ENCODE assay signal across 8 mouse cellular contexts in genomic region chr2:118862340-118862675, GRCm38 (mm10). TPM values are rescaled to one million over a fixed set of nuclear protein-coding genes. Genes with fewer than 3 reads are reported as not detected.
DNase-seq lines count a peak whose midpoint lies in the region; ATAC-seq and TF ChIP-seq lines count a peak whose summit lies in the region.

No protein-coding gene starts in this region.

- no peaks in the 10 kb centered on the region for H3K9me3 ChIP-seq in embryonic facial prominence, embryonic 15.5 days (replicated peaks)
- no peaks in the 10 kb centered on the region for H3K9me3 ChIP-seq in intestine, postnatal 0 days (ENCODE audit: control insufficient read depth)
- H3K9me3 ChIP-seq in neural tube, embryonic 14.5 days (ENCODE audit: control insufficient read depth, low read length) = no peaks in the 10 kb centered on the region

- H3K27ac ChIP-seq in embryonic facial prominence, embryonic 15.5 days (replicated peaks) = peak overlapping the region; percentile 63; the same call in 1 of the 2 replicates
- H3K27ac ChIP-seq in intestine, postnatal 0 days (ENCODE audit: low read depth, low read length) = no peak overlapping the region
- H3K27ac ChIP-seq in neural tube, embryonic 14.5 days (ENCODE audit: low read depth, low read length) = peak overlapping the region; percentile 73; the same call in 1 of the 2 replicates

- no peak for ATAC-seq in embryonic facial prominence, embryonic 15.5 days (ENCODE audit: insufficient number of reproducible peaks, low FRiP score, low TSS enrichment, low read depth)
- ATAC-seq in intestine, postnatal 0 days = no peak
- no peak for ATAC-seq in neural tube, embryonic 14.5 days (ENCODE audit: low read depth)

- no peak for TF ChIP-seq POLR2A in lung, adult 2 months (IDR thresholded peaks at IDR 0.05; ENCODE audit: borderline replicate concordance, extremely low read depth, low read depth, low read length)

- H3K27me3 ChIP-seq in embryonic facial prominence, embryonic 15.5 days = no peaks in the 10 kb centered on the region
- no peaks in the 10 kb centered on the region for H3K27me3 ChIP-seq in intestine, postnatal 0 days (replicated peaks; ENCODE audit: control insufficient read depth, insufficient read depth, low read length)
- no peaks in the 10 kb centered on the region for H3K27me3 ChIP-seq in neural tube, embryonic 14.5 days (ENCODE audit: control insufficient read depth, insufficient read depth, low read length)

- WGBS in lung, adult 2 months = no CpG with 5 or more reads among the region's 3 CpGs
- WGBS in embryonic facial prominence, embryonic 15.5 days = 8% methylated on average over 3 of the region's 3 CpGs
- 20% methylated on average over 1 of the region's 3 CpGs for WGBS in intestine, postnatal 0 days
- 35% methylated on average over 3 of the region's 3 CpGs for WGBS in neural tube, embryonic 14.5 days

- no peaks in the 10 kb centered on the region for H3K36me3 ChIP-seq in embryonic facial prominence, embryonic 15.5 days
- no peaks in the 10 kb centered on the region for H3K36me3 ChIP-seq in intestine, postnatal 0 days (ENCODE audit: control insufficient read depth, insufficient read depth)
- no peaks in the 10 kb centered on the region for H3K36me3 ChIP-seq in neural tube, embryonic 14.5 days (ENCODE audit: control insufficient read depth, insufficient read depth, low read length)

- peak overlapping the region; percentile 49 for H3K9ac ChIP-seq in embryonic facial prominence, embryonic 15.5 days
- H3K9ac ChIP-seq in intestine, postnatal 0 days (ENCODE audit: low read depth, low read length) = peak overlapping the region; percentile 45
- peak overlapping the region; percentile 57 for H3K9ac ChIP-seq in neural tube, embryonic 14.5 days (replicated peaks; ENCODE audit: low read depth, low read length)

- H3K4me3 ChIP-seq in lung, adult 2 months (replicated peaks; ENCODE audit: extremely low read depth, low read depth, low read length) = peak overlapping the region; percentile 88
- peak overlapping the region; percentile 71 for H3K4me3 ChIP-seq in embryonic facial prominence, embryonic 15.5 days (replicated peaks)
- H3K4me3 ChIP-seq in intestine, postnatal 0 days (ENCODE audit: low read depth, low read length) = peak overlapping the region; percentile 56
- H3K4me3 ChIP-seq in neural tube, embryonic 14.5 days (ENCODE audit: low read depth, low read length) = peak overlapping the region; percentile 71

- H3K4me2 ChIP-seq in embryonic facial prominence, embryonic 15.5 days (replicated peaks) = peak overlapping the region; percentile 65
- H3K4me2 ChIP-seq in intestine, postnatal 0 days (replicated peaks; ENCODE audit: low read depth) = peak overlapping the region; percentile 84
- H3K4me2 ChIP-seq in neural tube, embryonic 14.5 days (ENCODE audit: low read depth, low read length) = peak overlapping the region; percentile 81

- no peak for TF ChIP-seq CTCF in lung, adult 2 months (IDR thresholded peaks at IDR 0.05; ENCODE audit: insufficient read depth, low read length)
- TF ChIP-seq CTCF in intestine, postnatal 0 days (IDR thresholded peaks at IDR 0.05; ENCODE audit: low read depth) = no peak

- DNase-seq in lung, adult 2 months = no peak
- DNase-seq in lung, adult 18-20 months = no peak
- no peak for DNase-seq in gastrocnemius, postnatal 10 days
- DNase-seq in adrenal gland, postnatal 25 days = no peak
- DNase-seq in gastrocnemius, adult 8-10 months (ENCODE audit: low spot score in 2 of 2) = no peak

- peaks cover 4% of the 10 kb centered on the region; the same call in 1 of the 2 replicates for H3K4me1 ChIP-seq in lung, adult 2 months (ENCODE audit: control insufficient read depth, insufficient read depth, low read length)
- H3K4me1 ChIP-seq in embryonic facial prominence, embryonic 15.5 days = peaks cover 18% of the 10 kb centered on the region
- 0 out of 2 replicates have a peak, but pooled peaks cover 6% of the 10 kb centered on the region for H3K4me1 ChIP-seq in intestine, postnatal 0 days (replicated peaks; ENCODE audit: control insufficient read depth, insufficient read depth, low read length)
- peaks cover 7% of the 10 kb centered on the region for H3K4me1 ChIP-seq in neural tube, embryonic 14.5 days (ENCODE audit: control insufficient read depth, insufficient read depth, low read length)

RNA-seq across cellular contexts. Expression of gene Ivd, which starts 0.6 kb away (rescaled TPM):
- 56.4 and 77.5 TPM in 2 replicates for polyA plus RNA-seq in lung, adult 2 months (2012; rRNA removed)
- 65.9 and 69.2 TPM in 2 replicates for polyA plus RNA-seq in embryonic facial prominence, embryonic 15.5 days (2015; fragmentation: Nextera tagmentation; extraction: Ambion mirVana)
- 13.4 and 14.2 TPM in 2 replicates for polyA plus RNA-seq in intestine, postnatal 0 days (2015; fragmentation: Nextera tagmentation; extraction: Ambion mirVana)
- polyA plus RNA-seq in neural tube, embryonic 14.5 days (2014; fragmentation: Nextera tagmentation; extraction: Ambion mirVana) = 37.7 and 41.2 TPM in 2 replicates
- 10 to 100 TPM; 57.9 to 75.4 TPM for total RNA-seq in gastrocnemius, postnatal 10 days (2021)
- total RNA-seq in adrenal gland, postnatal 25 days (2021) = 342 and 470 TPM in 2 replicates
- total RNA-seq in gastrocnemius, adult 8-10 months (2022) = 100 to 1,000 TPM; 121 to 159 (median 140) TPM

RNA-seq across cellular contexts. Expression of gene Bahd1, which starts 37.9 kb away (rescaled TPM):
- polyA plus RNA-seq in lung, adult 2 months (2012; rRNA removed) = 18.7 and 21.0 TPM in 2 replicates
- polyA plus RNA-seq in embryonic facial prominence, embryonic 15.5 days (2015; fragmentation: Nextera tagmentation; extraction: Ambion mirVana) = 5.9 and 7.0 TPM in 2 replicates
- 6.1 and 8.9 TPM in 2 replicates for polyA plus RNA-seq in intestine, postnatal 0 days (2015; fragmentation: Nextera tagmentation; extraction: Ambion mirVana)
- 1.8 and 2.2 TPM in 2 replicates for polyA plus RNA-seq in neural tube, embryonic 14.5 days (2014; fragmentation: Nextera tagmentation; extraction: Ambion mirVana)
- 1 to 10 TPM; 4.8 to 7.4 TPM for total RNA-seq in gastrocnemius, postnatal 10 days (2021)
- total RNA-seq in adrenal gland, postnatal 25 days (2021) = 42.6 and 54.4 TPM in 2 replicates
- total RNA-seq in gastrocnemius, adult 8-10 months (2022) = 1 to 10 TPM; 4.6 to 7.1 (median 5.2) TPM

RNA-seq across cellular contexts. Expression of gene Knstrn, which starts 48.5 kb away (rescaled TPM):
- 0.70 and 1.0 TPM in 2 replicates for polyA plus RNA-seq in lung, adult 2 months (2012; rRNA removed)
- polyA plus RNA-seq in embryonic facial prominence, embryonic 15.5 days (2015; fragmentation: Nextera tagmentation; extraction: Ambion mirVana) = 75.3 and 80.0 TPM in 2 replicates
- polyA plus RNA-seq in intestine, postnatal 0 days (2015; fragmentation: Nextera tagmentation; extraction: Ambion mirVana) = 21.9 and 26.4 TPM in 2 replicates
- polyA plus RNA-seq in neural tube, embryonic 14.5 days (2014; fragmentation: Nextera tagmentation; extraction: Ambion mirVana) = 7.2 and 11.5 TPM in 2 replicates
- 10 to 100 TPM in 1 of 2 experiments, 1 to 10 TPM in 1; 9.4 to 10.0 TPM for total RNA-seq in gastrocnemius, postnatal 10 days (2021)
- 7.6 and 10.7 TPM in 2 replicates for total RNA-seq in adrenal gland, postnatal 25 days (2021)
- under 1 TPM; 0.10 to 0.54 (median 0.44) TPM for total RNA-seq in gastrocnemius, adult 8-10 months (2022)
